Comparison of ENCODE assay signal across 8 mouse cellular contexts in the genomic region with DNA sequence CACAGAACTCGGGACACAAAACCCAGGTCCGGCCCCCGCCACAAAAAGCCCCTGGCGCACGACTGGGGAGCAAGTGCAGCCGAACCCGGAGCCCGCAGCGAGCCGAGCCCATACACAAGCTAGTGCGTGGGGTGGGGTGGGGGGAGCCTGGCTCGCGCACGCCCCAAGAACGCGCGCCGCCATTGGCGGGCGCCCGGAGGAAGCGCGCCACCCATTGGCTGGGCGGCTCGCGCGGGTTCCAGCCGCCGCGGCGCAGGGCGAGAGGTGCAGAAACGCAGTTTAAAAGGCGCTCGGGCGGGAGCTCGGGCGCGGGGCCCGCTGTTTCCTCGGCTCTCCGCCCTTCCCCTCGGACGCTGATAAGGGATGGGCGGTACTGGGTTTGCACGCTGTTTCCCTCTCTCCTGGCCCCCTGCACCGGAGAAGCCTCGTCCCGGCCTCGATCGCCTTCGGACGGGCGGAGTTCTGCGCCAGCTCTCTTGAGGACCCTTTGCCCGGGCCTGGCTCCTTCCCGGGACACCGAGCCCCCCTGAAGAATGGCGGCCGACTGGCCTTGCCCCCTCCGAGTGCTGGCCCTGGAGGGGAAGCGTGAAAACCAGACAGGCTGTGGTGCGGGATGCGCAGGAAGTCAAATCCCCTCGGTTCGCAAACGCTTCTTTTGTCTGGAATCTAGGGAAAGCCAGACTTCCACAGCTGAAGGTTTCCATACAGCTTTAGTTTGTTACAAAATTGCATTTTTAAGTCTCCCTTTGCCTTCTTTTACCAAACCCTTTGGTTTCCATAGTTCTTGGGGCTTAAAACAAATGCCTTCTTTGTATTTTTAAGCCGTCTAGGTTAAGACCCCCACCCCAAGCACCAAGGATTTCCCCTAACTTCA. TPM values are rescaled to one million over a fixed set of nuclear protein-coding genes. Genes with fewer than 3 reads are reported as not detected.
A peak's percentile ranks its signal among the peaks of the same experiment; 100 is the strongest.
DNase-seq lines count a peak whose midpoint lies in the region; ATAC-seq lines count a peak whose summit lies in the region.

No protein-coding gene starts in this region.

- intact Hi-C loops in left cerebral cortex, postnatal 10 days (cut with DNase I) = no loop called here

- DNase-seq in adrenal gland, adult (ENCODE audit: inconsistent age in 2 of 2, low spot score in 1 of 2) = peak; percentile 96 to 98
- peak; percentile 89 for DNase-seq in embryo, embryonic 10 days (ENCODE audit: low spot score)
- peak; percentile 92 for DNase-seq in gastrocnemius, postnatal 10 days
- DNase-seq in left cerebral cortex, postnatal 10 days (ENCODE audit: extremely low spot score in 1 of 2, low spot score in 2 of 2) = peak; percentile 89 to 93
- DNase-seq in right cerebral cortex, postnatal 10 days (ENCODE audit: low spot score in 2 of 2) = peak; percentile 94
- peak; percentile 93 for DNase-seq in urinary bladder, postnatal 25 days (ENCODE audit: low spot score)

- peak; percentile 74 for ATAC-seq in inflammation-experienced regulatory T-cells, adult 6 months
- peak; percentile 70 for ATAC-seq in megakaryocyte progenitor cell, adult 5-6 weeks (replicated peaks; ENCODE audit: poor library complexity)

RNA-seq across cellular contexts. Expression of a gene that starts 9.4 kb away (rescaled TPM):
- total RNA-seq in gastrocnemius, postnatal 10 days (2021) = 100 to 1,000 TPM in 1 of 2 experiments, 10 to 100 TPM in 1; 84.2 to 106 TPM
- 10 to 100 TPM; 61.6 to 69.1 (median 61.9) TPM for polyA plus RNA-seq in inflammation-experienced regulatory T-cells, adult 6 months (2017; shearing (Covaris generic))
- total RNA-seq in left cerebral cortex, postnatal 10 days (2021) = 10 to 100 TPM; 36.6 to 38.2 TPM
- total RNA-seq in megakaryocyte progenitor cell, adult 5-6 weeks (2015) = 266 and 302 TPM in 2 replicates
- total RNA-seq in megakaryocyte progenitor cell, adult 5-6 weeks (2017) = 461 and 467 TPM in 2 replicates

RNA-seq across cellular contexts. Expression of a gene that starts 47.8 kb away (rescaled TPM):
- total RNA-seq in gastrocnemius, postnatal 10 days (2021) = 100 to 1,000 TPM; 776 to 917 TPM
- polyA plus RNA-seq in inflammation-experienced regulatory T-cells, adult 6 months (2017; shearing (Covaris generic)) = 100 to 1,000 TPM; 227 to 247 (median 243) TPM
- 100 to 1,000 TPM; 550 to 584 TPM for total RNA-seq in left cerebral cortex, postnatal 10 days (2021)
- total RNA-seq in megakaryocyte progenitor cell, adult 5-6 weeks (2015) = 664 and 680 TPM in 2 replicates
- 231 and 244 TPM in 2 replicates for total RNA-seq in megakaryocyte progenitor cell, adult 5-6 weeks (2017)

Comparison
In these comparisons a context has a peak if more than half of its experiments do, and no peak if none do; other contexts are left out.
1. Peak in every context shown above with its lines: DNase-seq and ATAC-seq.